Mouse (Mus musculus) liver, adult 2 months (tissue): Measurements from ENCODE around the gene Lin7c. TPM values are rescaled to one million over a fixed set of nuclear protein-coding genes. Genes with fewer than 3 reads are reported as not detected.

Experiments
- DNase-seq: peaks from one replicate; pipeline ENCODE4 v3.0.0-alpha.2; 2011; ENCODE audit warnings: low read depth, low spot score; ENCODE audit errors: extremely low read depth
- H3K27ac ChIP-seq: fragments of 200-500 bp; replicated peaks from 2 replicates; pipeline ENCODE4 v1.5.1; 2012; ENCODE audit warnings: low read depth, mild to moderate bottlenecking, control low read depth, inconsistent platforms, low read length; ENCODE audit not compliant: insufficient read depth
- H3K27me3 ChIP-seq: fragments of 200-500 bp; 2 replicates; pipeline ENCODE4 v1.6.1; 2012; ENCODE audit warnings: mild to moderate bottlenecking, moderate library complexity, low read length, inconsistent platforms; ENCODE audit not compliant: control insufficient read depth, insufficient read depth
- H3K36me3 ChIP-seq: fragments of 200-500 bp; 2 replicates; pipeline ENCODE4 v1.6.1; 2012; ENCODE audit warnings: low read length, inconsistent platforms; ENCODE audit not compliant: control insufficient read depth, insufficient read depth
- H3K4me1 ChIP-seq: fragments of 200-500 bp; 2 replicates; pipeline ENCODE4 v1.6.1; 2011; ENCODE audit warnings: low read length; ENCODE audit not compliant: control insufficient read depth, insufficient read depth
- H3K4me3 ChIP-seq: fragments of 200-500 bp; 2 replicates; pipeline ENCODE4 v1.5.1; 2011; ENCODE audit warnings: low read depth, mild to moderate bottlenecking, control low read depth, low read length, moderate library complexity; ENCODE audit not compliant: insufficient read depth
- H3K79me2 ChIP-seq: fragments of 200-500 bp; 2 replicates; pipeline ENCODE4 v1.6.1; 2012; ENCODE audit warnings: inconsistent platforms, mild to moderate bottlenecking, low read length, moderate library complexity; ENCODE audit not compliant: control insufficient read depth, insufficient read depth
- H3K9ac ChIP-seq: fragments of 200-500 bp; 2 replicates; pipeline ENCODE4 v1.6.1; 2012; ENCODE audit warnings: low read depth, mild to moderate bottlenecking, control low read depth, inconsistent platforms, low read length
- CTCF ChIP-seq: fragments of 200-500 bp; IDR thresholded peaks from 2 replicates; pipeline ENCODE4 v1.5.1; 2011; ENCODE audit warnings: low read depth, low read length, control low read depth
- POLR2A ChIP-seq: fragments of 200-500 bp; IDR thresholded peaks from 2 replicates; pipeline ENCODE4 v1.6.1; 2011; ENCODE audit warnings: low read length, control low read depth; ENCODE audit not compliant: insufficient read depth; ENCODE audit errors: extremely low read depth
- WGBS: fragments of 180-500 bp; shearing (Covaris S2); methylation state at CpG from one replicate; pipeline ENCODE4 v1.1.7; 2018; 5-methylcytosine and 5-hydroxymethylcytosine counted together
- polyA plus RNA-seq: library from polyadenylated mRNA; depleted of rRNA; stranded (reverse); fragments of >200 nt; gene quantifications from 2 replicates; pipeline ENCODE4 v1.2.3, GENCODE M21; 2012; rRNA removed
- total RNA-seq: library from RNA; depleted of rRNA; stranded (reverse); fragments of >200 nt; gene quantifications from 2 replicates; pipeline ENCODE4 v1.2.3, GENCODE M21; 2014; rRNA removed

Gene Lin7c
- total and polyA plus RNA-seq, 2 experiments = 5.4 to 35.8 TPM

DNA sequence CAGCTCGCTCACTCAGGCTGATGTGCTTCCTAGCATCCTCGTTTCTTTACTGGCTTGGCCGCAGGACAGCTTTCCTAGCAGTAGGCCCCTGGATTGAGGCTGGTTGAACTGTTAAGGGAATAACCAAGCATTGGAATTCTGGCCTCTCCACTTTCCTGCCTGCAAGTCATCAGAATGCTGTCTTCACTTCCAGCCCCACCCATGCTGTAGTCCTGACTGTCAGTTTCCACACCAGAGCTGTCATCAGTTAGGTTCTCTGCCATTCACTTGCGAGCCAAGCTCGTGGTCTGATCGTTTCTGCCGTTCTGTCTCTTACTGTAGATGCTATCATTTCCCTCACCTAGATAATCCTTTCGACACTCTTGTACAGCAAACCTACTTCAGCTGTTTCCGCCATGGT, 54.3 kb downstream of the Lin7c start:
- TF ChIP-seq POLR2A = no peak
- TF ChIP-seq CTCF = no peak
- no peaks in the 10 kb centered on the region for H3K27me3 ChIP-seq
- H3K4me3 ChIP-seq = no peak overlapping the region
- peaks cover 18% of the 10 kb centered on the region for H3K79me2 ChIP-seq
- peaks cover 10% of the 10 kb centered on the region for H3K4me1 ChIP-seq
- no peak for DNase-seq
- H3K36me3 ChIP-seq = no peaks in the 10 kb centered on the region
- no peak overlapping the region for H3K9ac ChIP-seq
- WGBS = 79% methylated on average over 9 of the region's 9 CpGs
- no peak overlapping the region for H3K27ac ChIP-seq

DNA sequence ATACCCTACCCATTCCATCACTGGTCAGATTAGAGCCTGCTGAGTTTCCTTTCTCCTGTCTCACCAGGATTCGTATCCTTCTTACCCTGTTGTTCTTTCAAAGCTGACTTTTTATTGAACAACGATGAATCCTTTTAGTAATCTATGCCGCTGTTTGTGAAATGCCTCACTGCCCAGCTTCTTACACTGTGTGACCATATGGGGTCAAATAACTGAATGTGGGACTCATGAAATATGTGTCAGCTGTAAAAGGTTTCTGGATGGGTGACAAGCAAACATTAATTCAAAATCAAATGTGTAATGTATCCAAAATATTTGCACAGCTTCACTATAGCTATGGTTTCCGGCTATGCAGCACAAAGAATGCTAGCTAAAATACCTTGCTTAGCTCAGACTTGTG, 54.9 kb downstream of the Lin7c start:
- 81% methylated on average over 4 of the region's 4 CpGs for WGBS
- no peak overlapping the region for H3K4me3 ChIP-seq
- no peak for DNase-seq

DNA sequence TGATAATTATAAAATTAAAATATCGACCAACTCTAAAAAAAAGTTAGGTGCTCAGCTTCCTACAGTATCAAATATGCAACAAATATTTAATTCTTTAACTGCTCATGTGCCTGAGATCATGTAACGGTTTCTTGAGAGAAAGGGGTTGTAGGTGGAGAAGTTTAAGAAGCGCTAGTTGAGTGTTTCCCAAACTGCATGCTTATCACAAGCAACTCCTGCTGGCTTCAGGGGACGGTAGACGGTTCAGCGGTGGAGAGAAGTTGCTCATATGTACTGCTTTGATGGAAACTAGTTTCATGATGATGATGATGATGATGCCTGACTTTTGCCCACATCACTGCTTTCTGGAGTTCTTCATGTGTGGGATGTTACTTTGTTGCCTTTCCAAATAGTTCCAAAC, 55.8 kb downstream of the Lin7c start:
- WGBS = 96% methylated on average over 6 of the region's 6 CpGs
- Histone ChIP-seq H3K27ac (no peak overlapping the region), H3K4me1 (peaks cover 17% of the 10 kb centered on the region), H3K27me3 (no peaks in the 10 kb centered on the region), H3K36me3 (no peaks in the 10 kb centered on the region), H3K79me2 (peaks cover 18% of the 10 kb centered on the region), H3K4me3 (no peak overlapping the region), H3K9ac (no peak overlapping the region)
- no peak for DNase-seq
- TF ChIP-seq POLR2A (no peak), CTCF (no peak)

More for the DNA sequence above, 54.9 kb downstream of the Lin7c start:
- Histone ChIP-seq H3K9ac (no peak overlapping the region), H3K79me2 (peaks cover 18% of the 10 kb centered on the region), H3K27me3 (no peaks in the 10 kb centered on the region), H3K4me1 (peaks cover 14% of the 10 kb centered on the region), H3K36me3 (no peaks in the 10 kb centered on the region), H3K27ac (no peak overlapping the region)
- TF ChIP-seq POLR2A (no peak), CTCF (no peak)

DNA sequence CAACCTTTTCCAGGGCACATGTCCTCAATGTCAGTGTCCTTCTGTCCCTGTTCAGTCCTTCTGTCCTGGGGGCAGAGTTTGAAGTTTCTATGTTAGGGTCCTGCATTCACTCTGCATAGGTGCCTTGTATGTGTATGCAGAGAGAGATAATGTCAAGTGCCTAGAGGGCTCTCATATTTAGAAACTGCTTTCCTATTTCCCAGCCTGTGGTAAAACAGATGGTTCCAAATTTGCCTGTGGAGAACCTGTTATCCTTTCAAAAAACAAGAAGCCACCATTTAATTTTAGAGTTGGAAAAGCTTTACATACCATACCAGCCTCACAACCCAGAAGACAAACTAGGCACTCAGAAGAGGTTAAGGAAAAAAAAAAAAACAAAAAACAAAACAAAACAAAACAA, 58.9 kb downstream of the Lin7c start:
- Histone ChIP-seq H3K36me3 (no peaks in the 10 kb centered on the region), H3K4me3 (no peak overlapping the region), H3K79me2 (peaks cover 28% of the 10 kb centered on the region), H3K9ac (no peak overlapping the region), H3K27me3 (no peaks in the 10 kb centered on the region), H3K4me1 (peaks cover 21% of the 10 kb centered on the region), H3K27ac (peak overlapping the region; percentile 66)
- no peak for DNase-seq
- TF ChIP-seq CTCF (no peak), POLR2A (no peak)

DNA sequence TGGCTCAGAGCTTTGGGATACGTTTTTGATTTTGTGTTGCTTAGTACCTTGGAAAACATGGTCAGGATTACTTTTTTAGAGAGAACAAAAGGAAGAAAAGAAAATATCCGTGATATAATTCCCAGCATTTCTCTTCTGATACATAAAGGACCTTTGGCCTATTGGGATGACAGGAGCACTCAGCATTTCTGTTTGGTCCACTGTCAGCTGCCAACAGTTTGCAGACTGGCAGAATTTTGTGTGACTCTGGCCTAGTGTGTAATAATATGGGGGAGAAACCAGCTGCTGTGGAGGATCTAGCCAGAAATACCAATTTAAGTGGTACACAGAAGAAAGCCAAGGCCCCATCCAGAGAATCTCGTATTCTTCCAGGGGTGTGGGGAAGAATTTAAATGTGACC, 59.7 kb downstream of the Lin7c start:
- peaks cover 21% of the 10 kb centered on the region for H3K4me1 ChIP-seq

More for the DNA sequence above, 59.7 kb downstream of the Lin7c start:
- H3K79me2 ChIP-seq = peaks cover 27% of the 10 kb centered on the region
- no peaks in the 10 kb centered on the region for H3K36me3 ChIP-seq
- no peak overlapping the region for H3K9ac ChIP-seq
- 34% methylated on average over 3 of the region's 3 CpGs for WGBS
- no peak for TF ChIP-seq CTCF
- no peak overlapping the region for H3K4me3 ChIP-seq
- peak overlapping the region; percentile 85 for H3K27ac ChIP-seq
- DNase-seq = peak; percentile 82
- no peaks in the 10 kb centered on the region for H3K27me3 ChIP-seq

Other genes starting within 250 kb of the Lin7c start
- gene Bdnf, start 216.2 kb upstream of the Lin7c start, total RNA-seq = 0.83 and 0.87 TPM in 2 replicates
- 0.09 and 0.41 TPM in 2 replicates for gene Bdnf, start 216.2 kb upstream of the Lin7c start, polyA plus RNA-seq
- 53.9 and 61.8 TPM in 2 replicates for gene Lgr4, start 26.8 kb downstream of the Lin7c start, total RNA-seq
- 16.9 and 19.3 TPM in 2 replicates for gene Lgr4, start 26.8 kb downstream of the Lin7c start, polyA plus RNA-seq
- 1.1 and 1.4 TPM in 2 replicates for gene Ccdc34, start 127.0 kb downstream of the Lin7c start, total RNA-seq
- gene Ccdc34, start 127.0 kb downstream of the Lin7c start, polyA plus RNA-seq = 0.61 and 0.66 TPM in 2 replicates